Mouse (Mus musculus): Measurements from ENCODE around the gene Dcaf15. TPM values are rescaled to one million over a fixed set of nuclear protein-coding genes. Genes with fewer than 3 reads are reported as not detected.

The Dcaf15 gene
- total and polyA plus RNA-seq, 3 experiments: 34.4 to 56.1 TPM; not detected in 1

GRCm38 (mm10) chr8:84132225-84132624 is 27.7 kb upstream of the Dcaf15 start:
- H3K36me3 ChIP-seq (ENCODE audit: control insufficient read depth in 1 of 2, insufficient read depth in 2 of 2, low read length in 2 of 2): no peaks in the 10 kb centered on the region; a peak in 1 of 4 replicates
- peaks cover 0 to 7% of the 10 kb centered on the region in 2 experiments; a peak in 1 of 4 replicates for H3K4me1 ChIP-seq (ENCODE audit: control insufficient read depth in 1 of 2, insufficient read depth in 2 of 2, low read length in 2 of 2)
- no peak overlapping the region for H3K27ac ChIP-seq (ENCODE audit: control insufficient read depth, low read depth, low read length)
- no peaks in the 10 kb centered on the region for H3K9me3 ChIP-seq (replicated peaks; ENCODE audit: insufficient read depth, low read length)
- H3K9ac ChIP-seq (ENCODE audit: control insufficient read depth, low read depth, low read length, poor library complexity, severe bottlenecking): no peak overlapping the region
- no peak overlapping the region for H3K4me3 ChIP-seq (ENCODE audit: control insufficient read depth in 1 of 2, insufficient read depth in 1 of 2, low read depth in 2 of 2, low read length in 2 of 2)
- H3K79me2 ChIP-seq (ENCODE audit: control insufficient read depth, insufficient read depth, low read length, poor library complexity): no peaks in the 10 kb centered on the region
- TF ChIP-seq RCOR1 (IDR thresholded peaks at IDR 0.05; ENCODE audit: low read depth, low read length) (no peak), RAD21 (IDR thresholded peaks at IDR 0.05; ENCODE audit: low read depth, low read length) (no peak), NRF1 (IDR thresholded peaks at IDR 0.05; ENCODE audit: insufficient read depth, low read depth, low read length, poor library complexity, severe bottlenecking) (no peak), GABPA (IDR thresholded peaks at IDR 0.05; ENCODE audit: low read depth, low read length) (no peak), E2F4 (IDR thresholded peaks at IDR 0.05; ENCODE audit: borderline replicate concordance, low read depth, low read length) (no peak), EP300 (IDR thresholded peaks at IDR 0.05; ENCODE audit: low read depth in 1 of 2, low read length in 2 of 2) (no peak), BHLHE40 (IDR thresholded peaks at IDR 0.05; ENCODE audit: borderline replicate concordance, low read depth, low read length) (no peak), USF2 (IDR thresholded peaks at IDR 0.05; ENCODE audit: borderline replicate concordance in 1 of 2, insufficient read depth in 1 of 2, low read depth in 1 of 2, low read length in 2 of 2) (no peak), UBTF (IDR thresholded peaks at IDR 0.05; ENCODE audit: borderline replicate concordance, insufficient read depth, low read depth, low read length) (no peak), ZNF384 (IDR thresholded peaks at IDR 0.05; ENCODE audit: low read depth, low read length) (no peak), POLR2AphosphoS5 (IDR thresholded peaks at IDR 0.05; ENCODE audit: borderline replicate concordance, low read depth, low read length) (no peak), MAZ (IDR thresholded peaks at IDR 0.05; ENCODE audit: low read depth, low read length) (no peak), ZKSCAN1 (IDR thresholded peaks at IDR 0.05; ENCODE audit: low read depth, low read length) (no peak), SMC3 (IDR thresholded peaks at IDR 0.05; ENCODE audit: low read depth, low read length) (no peak), USF1 (IDR thresholded peaks at IDR 0.05; ENCODE audit: low read depth, low read length) (no peak)
- no peak for DNase-seq (ENCODE audit: low read depth, low spot score)
- no peaks in the 10 kb centered on the region for H3K27me3 ChIP-seq (ENCODE audit: control insufficient read depth in 1 of 2, insufficient read depth in 2 of 2, low read length in 2 of 2)

- Histone ChIP-seq H3K27me3 (ENCODE audit: control insufficient read depth in 1 of 2, insufficient read depth in 2 of 2, low read length in 2 of 2) (no peaks in the 10 kb centered on the region), H3K4me1 (ENCODE audit: control insufficient read depth in 1 of 2, insufficient read depth in 2 of 2, low read length in 2 of 2) (peaks cover 0 to 7% of the 10 kb centered on the region in 2 experiments; a peak in 1 of 4 replicates), H3K27ac (ENCODE audit: control insufficient read depth, low read depth, low read length) (no peak overlapping the region), H3K9ac (ENCODE audit: control insufficient read depth, low read depth, low read length, poor library complexity, severe bottlenecking) (no peak overlapping the region), H3K9me3 (replicated peaks; ENCODE audit: insufficient read depth, low read length) (no peaks in the 10 kb centered on the region), H3K4me3 (ENCODE audit: control insufficient read depth in 1 of 2, insufficient read depth in 1 of 2, low read depth in 2 of 2, low read length in 2 of 2) (no peak overlapping the region), H3K36me3 (ENCODE audit: control insufficient read depth in 1 of 2, insufficient read depth in 2 of 2, low read length in 2 of 2) (no peaks in the 10 kb centered on the region; a peak in 1 of 4 replicates), H3K79me2 (ENCODE audit: control insufficient read depth, insufficient read depth, low read length, poor library complexity) (no peaks in the 10 kb centered on the region)
- no peak for TF ChIP-seq UBTF (IDR thresholded peaks at IDR 0.05; ENCODE audit: borderline replicate concordance, insufficient read depth, low read depth, low read length)
- no peak for TF ChIP-seq SIN3A (IDR thresholded peaks at IDR 0.05; ENCODE audit: low read length)
- TF ChIP-seq ELF1 (IDR thresholded peaks at IDR 0.05; ENCODE audit: low read depth, low read length): no peak
- TF ChIP-seq MAZ (IDR thresholded peaks at IDR 0.05; ENCODE audit: low read depth, low read length): no peak
- no peak for TF ChIP-seq POLR2AphosphoS5 (IDR thresholded peaks at IDR 0.05; ENCODE audit: borderline replicate concordance, low read depth, low read length)
- TF ChIP-seq EP300 (IDR thresholded peaks at IDR 0.05; ENCODE audit: low read depth in 1 of 2, low read length in 2 of 2): no peak
- TF ChIP-seq POLR2AphosphoS2 (IDR thresholded peaks at IDR 0.05; ENCODE audit: low read length): no peak
- TF ChIP-seq NRF1 (IDR thresholded peaks at IDR 0.05; ENCODE audit: insufficient read depth, low read depth, low read length, poor library complexity, severe bottlenecking): no peak
- TF ChIP-seq GATA1 (IDR thresholded peaks at IDR 0.05; ENCODE audit: low read depth, low read length): no peak
- TF ChIP-seq USF1 (IDR thresholded peaks at IDR 0.05; ENCODE audit: low read depth, low read length): no peak
- TF ChIP-seq TBP (IDR thresholded peaks at IDR 0.05; ENCODE audit: low read depth, low read length): no peak
- TF ChIP-seq MEF2A (IDR thresholded peaks at IDR 0.05; ENCODE audit: extremely low read depth, insufficient replicate concordance, low read depth, low read length, poor library complexity, severe bottlenecking): no peak
- TF ChIP-seq JUND (IDR thresholded peaks at IDR 0.05; ENCODE audit: low read depth, low read length): no peak
- TF ChIP-seq MYB (IDR thresholded peaks at IDR 0.05; ENCODE audit: low read depth, low read length): no peak
- TF ChIP-seq CHD1 (IDR thresholded peaks at IDR 0.05; ENCODE audit: low read depth, low read length): no peak
- no peak for DNase-seq (ENCODE audit: low read depth, low spot score)
Observed at GRCm38 (mm10) chr8:84130806-84131205, 26.2 kb upstream of the Dcaf15 start.

Measured in MEL (cell line).